Mouse (Mus musculus) megakaryocyte, embryonic 14.5 days (primary cell): ENCODE measurements around the gene Rfpl4.

Source experiments
- FLI1 ChIP-seq: IDR thresholded peaks from 2 replicates; pipeline ENCODE4 v1.6.1; 2012; ENCODE audit warnings: low read length, inconsistent platforms, mixed read lengths
- GATA1 ChIP-seq: IDR thresholded peaks from 3 replicates; pipeline ENCODE4 v1.6.1; 2012; ENCODE audit warnings: mixed read lengths, low read length, inconsistent platforms, borderline replicate concordance

- TF ChIP-seq GATA1 (no peak), FLI1 (no peak)
These were observed 14.2 kb downstream of the Rfpl4 start for GRCm38 (mm10) chr7:5102564-5102963.
